Mouse (Mus musculus) megakaryocyte-erythroid progenitor cell, adult 5-6 weeks (primary cell): ENCODE results near the gene Bpifb6. TPM values are rescaled to one million over a fixed set of nuclear protein-coding genes. Genes with fewer than 3 reads are reported as not detected.

Experiments used
- ATAC-seq: replicated peaks from 2 replicates; pipeline ENCODE4 v1.8.0; 2016; ENCODE audit warnings: mild to moderate bottlenecking, inconsistent platforms; ENCODE audit not compliant: severe bottlenecking, poor library complexity, low FRiP score, low TSS enrichment
- total RNA-seq, 2 experiments: library from RNA; stranded (forward) in 1 of 2; stranded (reverse) in 1 of 2; fragments of 200-1000, 215-1000 nt in 1 of 2; fragments of >200 nt in 1 of 2; fragmentation: Nextera tagmentation in 1 of 2; gene quantifications; 2 replicates each; pipeline ENCODE4 v1.2.3; 2014 to 2017

Gene Bpifb6
- total RNA-seq, 2 experiments from 2014 or later, result not detected

DNA sequence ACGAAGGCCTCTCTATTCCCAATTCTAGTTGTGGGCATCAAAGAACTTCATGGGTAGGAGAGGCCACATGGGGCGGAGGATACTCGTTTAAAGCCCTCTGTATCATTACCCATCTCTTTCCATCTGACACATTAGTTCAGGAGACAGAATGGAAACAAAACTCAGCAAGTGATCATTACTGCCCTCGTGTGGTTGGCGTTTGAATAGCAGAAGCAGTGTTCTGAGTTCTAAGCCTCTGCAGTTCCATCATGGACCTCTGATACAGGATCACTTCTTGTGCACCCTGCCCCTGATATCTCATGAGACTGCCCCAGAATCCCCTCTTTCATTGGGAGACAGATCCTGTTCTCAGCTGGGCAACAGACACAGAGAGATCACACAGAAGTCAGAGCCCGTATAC, 52.7 kb downstream of the Bpifb6 start:
- peak; percentile 72 for ATAC-seq

DNA sequence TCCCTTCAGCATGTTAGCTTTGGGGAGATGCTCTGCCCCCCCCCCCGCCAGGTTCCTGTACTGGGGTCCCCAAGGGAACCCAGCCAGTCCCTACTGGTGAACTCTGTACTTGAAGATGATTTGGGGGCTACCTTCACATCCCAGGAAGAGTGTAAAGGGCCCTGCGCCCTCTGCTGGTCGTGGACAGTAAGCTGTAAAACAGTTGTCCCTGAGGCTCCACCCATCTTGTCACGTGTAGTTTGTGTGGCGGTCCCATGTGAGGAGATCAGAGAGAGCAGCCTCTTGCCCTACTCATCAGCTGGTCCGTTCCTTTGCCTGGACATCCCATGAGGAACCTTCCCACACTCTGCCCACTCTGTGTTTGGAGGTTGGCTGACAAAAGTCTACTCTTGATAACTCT, 53.6 kb downstream of the Bpifb6 start:
- ATAC-seq, result peak; percentile 86

Other genes with a start within 250 kb of the Bpifb6 start
- gene Dnmt3c, start 203.7 kb upstream of the Bpifb6 start, total RNA-seq (2014; fragmentation: Nextera tagmentation), result 1.4 and 1.5 TPM in 2 replicates
- 0.47 and 0.53 TPM in 2 replicates for gene Dnmt3c, start 203.7 kb upstream of the Bpifb6 start, total RNA-seq (2017)
- gene Mapre1, start 159.1 kb upstream of the Bpifb6 start, total RNA-seq (2014; fragmentation: Nextera tagmentation), result 109 and 127 TPM in 2 replicates
- 243 and 279 TPM in 2 replicates for gene Mapre1, start 159.1 kb upstream of the Bpifb6 start, total RNA-seq (2017)
- gene Efcab8, start 120.5 kb upstream of the Bpifb6 start, total RNA-seq (2014; fragmentation: Nextera tagmentation), result 0.76 and 0.82 TPM in 2 replicates
- gene Efcab8, start 120.5 kb upstream of the Bpifb6 start, total RNA-seq (2017), result not detected in 2 replicates
- gene Sun5, start 29.3 kb upstream of the Bpifb6 start, total RNA-seq (2014; fragmentation: Nextera tagmentation), result not detected in 2 replicates
- not detected in 2 replicates for gene Sun5, start 29.3 kb upstream of the Bpifb6 start, total RNA-seq (2017)
- not detected in 2 replicates for gene Bpifb2, start 25.3 kb upstream of the Bpifb6 start, total RNA-seq (2014; fragmentation: Nextera tagmentation)
- not detected in 2 replicates for gene Bpifb2, start 25.3 kb upstream of the Bpifb6 start, total RNA-seq (2017)
- gene Bpifb3, start 17.8 kb downstream of the Bpifb6 start, total RNA-seq (2014; fragmentation: Nextera tagmentation), result not detected in 2 replicates
- not detected in 2 replicates for gene Bpifb3, start 17.8 kb downstream of the Bpifb6 start, total RNA-seq (2017)
- not detected in 2 replicates for gene Bpifb4, start 37.8 kb downstream of the Bpifb6 start, total RNA-seq (2014; fragmentation: Nextera tagmentation)
- gene Bpifb4, start 37.8 kb downstream of the Bpifb6 start, total RNA-seq (2017), result not detected in 2 replicates
- not detected in 2 replicates for gene Bpifa6, start 74.6 kb downstream of the Bpifb6 start, total RNA-seq (2014; fragmentation: Nextera tagmentation)
- not detected in 2 replicates for gene Bpifa6, start 74.6 kb downstream of the Bpifb6 start, total RNA-seq (2017)
- gene Bpifa2, start 107.9 kb downstream of the Bpifb6 start, total RNA-seq (2014; fragmentation: Nextera tagmentation), result not detected in 2 replicates
- gene Bpifa2, start 107.9 kb downstream of the Bpifb6 start, total RNA-seq (2017), result not detected in 2 replicates
- not detected in 2 replicates for gene Bpifa3, start 229.9 kb downstream of the Bpifb6 start, total RNA-seq (2014; fragmentation: Nextera tagmentation)
- not detected in 2 replicates for gene Bpifa3, start 229.9 kb downstream of the Bpifb6 start, total RNA-seq (2017)
- gene Bpifa1, start 242.5 kb downstream of the Bpifb6 start, total RNA-seq (2014; fragmentation: Nextera tagmentation), result not detected in 2 replicates
- gene Bpifa1, start 242.5 kb downstream of the Bpifb6 start, total RNA-seq (2017), result not detected in 2 replicates